Mouse (Mus musculus) adrenal gland, adult 8-10 months (tissue): Measurements from ENCODE around the gene Rnf215. TPM values are rescaled to one million over a fixed set of nuclear protein-coding genes. Genes with fewer than 3 reads are reported as not detected.
A peak's percentile ranks its signal among the peaks of the same experiment; 100 is the strongest.
"Not testable (repeated sequence)": the region's sequence is repeated elsewhere in the genome, so short reads cannot be mapped to it uniquely, and the experiment has no call there.

ENCODE experiments used
- DNase-seq: peaks from one replicate; pipeline ENCODE4 v3.0.0; 2022
- total RNA-seq, 4 experiments: library from RNA; stranded (reverse); gene quantifications; 2 replicates each; pipeline ENCODE4 v1.2.4; 2022

Rnf215 gene
- total RNA-seq, 4 experiments from 2014 or later = 28.2 to 38.2 (median 33.1) TPM

- no peak for DNase-seq
Observed at GRCm38 (mm10) chr11:4148536-4149156, 13.6 kb downstream of the Rnf215 start.

GRCm38 (mm10) chr11:4149886-4150285, 14.9 kb downstream of the Rnf215 start:
- DNase-seq = no peak

DNA sequence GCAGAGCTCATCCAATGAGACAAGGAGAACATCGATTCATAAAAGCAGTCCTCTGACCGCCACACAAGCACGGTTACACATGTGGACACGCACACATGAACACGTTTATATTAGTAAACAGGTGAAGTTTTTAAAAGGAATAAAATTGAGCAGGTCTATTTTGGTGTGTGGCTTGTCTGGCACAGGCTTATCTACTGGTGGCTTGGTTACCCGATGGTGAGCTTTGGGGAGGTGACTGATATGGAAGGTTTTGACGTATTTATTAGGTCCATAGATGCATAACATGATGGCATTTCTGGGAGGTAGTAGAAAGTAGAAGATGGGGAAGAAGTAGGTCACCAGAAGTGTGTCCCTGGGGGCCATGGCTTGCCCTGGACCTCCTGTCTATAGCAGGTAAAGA, 18.7 kb downstream of the Rnf215 start:
- no peak for DNase-seq

- no peak for DNase-seq
Observed at GRCm38 (mm10) chr11:4155641-4156040, 20.6 kb downstream of the Rnf215 start.

DNA sequence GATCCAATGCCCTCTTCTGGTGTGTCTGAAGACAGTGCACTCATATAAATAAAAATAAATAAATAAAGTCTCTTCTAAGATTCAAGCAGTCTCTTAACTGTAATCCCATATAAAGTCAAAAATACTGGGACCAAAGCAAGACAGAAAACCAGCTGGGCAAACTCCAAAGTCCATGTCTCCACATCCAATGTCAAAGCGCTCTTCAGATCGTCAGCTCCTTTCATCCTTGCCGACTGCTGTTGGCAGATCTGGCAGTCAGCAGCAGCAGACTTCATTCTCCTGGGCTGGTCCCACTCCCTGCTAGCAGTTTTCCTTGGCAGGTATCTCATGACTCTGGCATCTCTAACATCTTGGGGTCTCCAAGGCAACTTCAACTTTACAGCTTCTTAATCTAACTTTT, 23.7 kb downstream of the Rnf215 start:
- DNase-seq = no peak

DNA sequence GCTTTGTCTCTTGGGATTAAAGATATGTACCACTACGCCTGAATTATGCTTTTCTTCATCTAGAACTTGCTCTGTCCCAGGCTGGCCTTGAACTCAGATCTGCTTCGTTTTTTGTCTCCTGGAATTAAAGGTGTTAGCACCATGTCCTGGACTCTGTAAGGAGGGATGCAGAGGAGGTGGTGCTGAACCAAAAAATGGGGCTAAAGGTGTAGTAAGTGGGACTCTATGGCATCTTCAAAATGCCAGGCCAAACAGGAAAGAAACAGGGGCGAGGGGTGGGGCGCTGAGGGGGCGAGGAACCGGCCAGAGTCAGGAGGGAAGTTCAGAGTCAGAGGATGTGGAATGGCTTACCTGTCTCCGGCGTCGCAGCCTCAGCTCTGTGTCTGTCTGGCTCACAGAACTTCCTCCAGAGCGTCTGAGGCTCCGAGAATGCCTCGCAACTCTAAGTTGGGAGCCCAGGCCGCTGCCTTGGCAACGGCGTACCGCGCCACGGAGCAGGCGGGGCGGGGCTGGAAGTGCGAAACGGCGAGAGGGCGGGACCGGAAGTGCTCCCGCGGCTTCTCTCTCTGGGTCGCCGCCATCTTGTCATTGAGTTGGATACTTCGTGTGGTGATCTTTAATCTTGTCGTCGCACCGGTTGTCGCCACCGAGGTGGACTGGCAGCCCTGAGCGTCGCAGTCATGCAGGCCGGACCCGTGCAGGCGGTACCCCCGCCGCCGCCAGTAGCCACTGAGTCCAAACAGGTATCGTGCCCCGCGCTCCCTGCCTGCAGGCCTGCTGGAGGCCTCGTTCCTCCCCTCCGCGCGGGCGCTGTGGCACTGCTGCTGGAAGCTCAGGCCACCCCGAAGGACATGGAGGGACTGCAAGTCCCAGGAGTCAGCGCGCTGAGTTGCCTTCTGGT, 25.1 kb downstream of the Rnf215 start, which contains the start of the genes Ccdc157 and Sf3a1:
TSS of gene Ccdc157 (minus strand) at position 486 of the 901 bp plus-strand sequence.
TSS of gene Sf3a1 (plus strand) at position 543 of the 901 bp plus-strand sequence.
- DNase-seq = peak; percentile 91

DNA sequence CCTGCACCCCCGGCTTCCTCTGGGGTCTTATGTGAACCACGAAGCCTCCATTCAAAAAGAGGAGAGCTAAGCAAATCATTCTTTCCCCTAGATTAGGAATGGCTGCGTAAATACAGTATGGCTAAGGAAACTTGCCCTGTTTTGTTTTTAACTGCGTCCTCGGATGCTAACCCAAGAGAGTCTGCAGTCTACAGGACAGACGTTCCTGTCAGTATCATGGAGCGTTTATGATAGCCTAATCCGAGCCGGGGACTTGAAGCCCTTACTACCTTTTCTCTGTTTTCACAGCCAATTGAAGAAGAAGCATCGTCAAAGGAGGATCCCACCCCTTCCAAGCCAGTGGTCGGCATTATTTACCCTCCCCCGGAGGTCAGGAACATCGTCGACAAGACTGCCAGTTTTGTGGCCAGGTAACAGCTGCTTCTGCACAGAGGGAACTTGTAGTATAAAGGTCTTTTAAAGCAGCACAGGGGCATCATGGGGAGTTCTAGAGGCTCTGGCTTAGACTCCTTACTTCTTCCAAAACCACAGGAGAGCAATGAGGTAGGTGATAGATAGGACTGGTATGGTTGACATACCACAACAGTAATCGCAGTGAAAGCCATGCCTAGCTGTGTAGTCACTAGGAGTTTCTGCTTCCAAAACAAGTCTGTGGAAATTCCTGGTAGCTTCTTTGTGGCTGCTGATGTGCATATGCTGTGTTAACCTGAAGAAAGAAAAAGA, 25.9 kb downstream of the Rnf215 start:
- no peak for DNase-seq

DNA sequence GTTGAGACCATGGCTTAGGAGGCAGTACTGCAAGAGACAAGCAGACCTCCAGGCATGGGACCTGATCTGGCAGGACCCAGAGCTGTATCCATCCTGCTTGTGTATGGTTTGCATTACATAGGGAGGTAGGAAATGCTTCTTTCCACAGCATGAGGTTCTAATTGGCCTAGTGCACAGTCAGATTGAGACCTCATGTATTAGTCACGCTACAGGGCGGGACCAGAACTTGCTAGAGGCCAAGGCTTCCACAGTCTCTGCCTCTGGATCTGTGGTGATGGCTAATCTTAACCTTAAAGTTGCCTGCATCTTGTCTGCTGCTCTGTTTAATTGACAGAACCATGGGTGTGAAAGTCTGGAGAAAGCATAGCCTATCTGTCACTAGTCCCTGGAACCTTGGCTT, 29.7 kb downstream of the Rnf215 start:
- DNase-seq = no peak

GRCm38 (mm10) chr11:4166467-4167090, 31.6 kb downstream of the Rnf215 start:
- peak; percentile 37 for DNase-seq

DNA sequence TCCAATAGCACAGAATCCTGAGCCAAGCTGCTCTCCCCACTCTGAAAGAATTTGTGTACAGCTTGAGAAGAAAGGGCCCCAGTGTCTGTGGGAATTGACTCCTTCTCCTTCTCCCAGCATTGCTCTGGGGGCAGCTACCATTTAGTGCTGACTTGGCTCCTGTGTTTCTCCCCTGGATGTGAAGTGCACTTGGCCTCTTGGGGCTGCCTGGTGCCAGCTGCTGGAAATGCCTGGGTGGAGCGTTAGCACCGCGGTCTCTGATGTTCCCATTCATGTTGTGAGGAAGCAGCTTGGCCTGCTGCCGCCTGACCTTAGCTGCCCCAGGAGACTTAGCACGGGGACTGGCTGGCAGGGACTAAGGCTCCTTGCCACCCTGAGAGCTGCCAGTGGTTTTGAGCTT, 39.6 kb downstream of the Rnf215 start:
- peak; percentile 50 for DNase-seq

DNA sequence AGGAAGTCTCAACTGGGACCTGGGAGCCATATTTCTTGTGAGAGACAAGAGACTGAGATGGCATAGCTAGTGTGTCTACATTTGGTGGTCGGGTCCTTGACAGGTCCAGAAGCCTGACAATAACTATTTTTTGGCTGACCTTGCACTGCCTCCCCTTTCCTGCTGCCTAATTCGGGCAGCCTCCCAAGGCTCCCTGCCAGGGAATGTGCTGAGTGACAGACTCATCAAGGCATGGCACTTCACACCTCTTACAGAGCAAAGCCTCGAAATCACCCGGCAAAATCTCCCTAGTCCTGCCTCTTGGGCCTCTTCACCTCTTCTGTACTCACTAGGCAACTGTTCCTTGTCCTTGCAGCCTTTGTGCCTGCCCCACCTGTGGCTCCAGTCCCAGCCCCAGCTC, 42.7 kb downstream of the Rnf215 start:
- no peak for DNase-seq

- DNase-seq = no peak
Observed at GRCm38 (mm10) chr11:4182061-4182460, 47.1 kb downstream of the Rnf215 start.

DNA sequence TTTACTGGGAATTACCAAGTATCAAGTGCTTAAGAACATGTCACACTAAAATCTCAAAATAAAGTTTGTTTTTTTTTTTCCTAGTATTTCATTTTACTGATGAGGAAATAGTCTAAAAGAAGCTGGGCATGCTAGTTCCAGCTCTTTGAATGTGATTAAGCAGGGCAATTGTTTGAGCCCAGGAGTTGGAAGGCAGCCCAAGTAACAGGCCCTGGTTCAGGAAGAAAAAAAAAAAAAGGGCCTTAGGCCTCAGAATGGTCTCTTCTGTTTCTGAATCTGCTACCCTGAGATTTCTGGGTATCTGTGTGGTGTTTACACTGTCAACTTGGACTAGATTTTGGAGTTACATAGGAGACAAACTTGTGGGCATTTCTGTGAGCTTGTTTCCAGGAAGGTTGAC, 48.5 kb downstream of the Rnf215 start:
- no peak for DNase-seq

GRCm38 (mm10) chr11:4184251-4184952, 49.4 kb downstream of the Rnf215 start:
- no peak for DNase-seq

DNA sequence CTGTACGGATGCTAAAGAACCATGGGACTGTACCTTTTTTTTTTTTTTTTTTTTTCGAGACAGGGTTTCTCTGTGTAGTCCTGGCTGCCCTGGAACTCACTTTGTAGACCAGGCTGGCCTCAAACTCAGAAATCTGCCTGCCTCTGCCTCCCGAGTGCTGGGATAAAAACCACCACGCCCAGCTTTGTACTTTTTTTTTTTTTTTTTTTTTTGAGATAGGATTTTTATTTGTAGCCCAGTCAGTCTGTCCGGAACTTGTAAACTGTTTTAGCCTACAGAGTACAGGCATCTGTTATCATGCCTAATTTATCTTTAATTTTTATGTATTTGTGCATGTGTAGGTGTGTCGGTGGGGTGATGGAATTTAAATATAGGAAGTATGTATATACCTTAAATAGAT, 50.5 kb downstream of the Rnf215 start:
- DNase-seq = not testable (repeated sequence)

DNA sequence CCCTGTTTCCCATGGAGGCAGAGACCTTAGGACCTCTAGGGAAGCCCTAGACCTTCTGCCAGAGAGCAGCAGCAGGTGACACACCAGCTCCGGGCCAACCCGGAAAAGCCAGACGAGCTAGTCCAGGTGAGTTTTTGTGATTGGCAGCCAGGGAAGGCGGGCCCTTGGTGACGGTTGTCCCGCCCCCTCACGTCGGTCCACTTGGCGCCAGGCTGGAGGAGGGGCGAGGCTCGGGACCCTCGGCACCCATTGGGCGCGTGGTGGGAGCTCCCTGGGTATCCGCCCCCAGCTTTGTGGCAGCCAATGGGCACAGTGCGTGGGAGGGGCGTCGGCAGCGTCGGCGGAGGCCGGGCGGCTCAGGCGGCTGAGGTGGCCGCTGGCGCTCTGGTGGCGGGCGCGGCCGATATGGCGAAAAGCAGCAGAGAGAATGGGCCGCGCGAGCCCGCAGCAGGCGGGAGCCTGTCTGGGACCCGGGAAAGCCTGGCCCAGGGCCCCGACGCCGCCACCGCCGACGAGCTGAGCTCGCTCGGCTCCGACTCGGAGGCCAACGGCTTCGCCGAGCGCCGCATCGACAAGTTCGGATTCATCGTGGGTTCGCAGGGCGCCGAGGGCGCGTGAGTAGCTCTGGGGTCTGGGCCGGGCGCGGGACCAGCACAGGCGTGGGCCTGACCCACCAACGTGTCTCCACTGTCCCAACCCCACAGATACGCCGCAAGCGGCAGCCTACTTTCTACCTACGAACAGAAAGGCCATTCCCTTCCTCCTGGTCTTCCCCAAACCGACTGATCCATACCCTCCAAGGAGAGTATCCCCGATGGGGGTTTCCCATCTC, 51.7 kb downstream of the Rnf215 start, which contains the start of gene Tbc1d10a:
TSS of gene Tbc1d10a (plus strand) at position 304 of the 832 bp plus-strand sequence.
- DNase-seq = peak; percentile 98

- no peak for DNase-seq
Observed at GRCm38 (mm10) chr11:4187318-4187700, 52.3 kb downstream of the Rnf215 start.

DNA sequence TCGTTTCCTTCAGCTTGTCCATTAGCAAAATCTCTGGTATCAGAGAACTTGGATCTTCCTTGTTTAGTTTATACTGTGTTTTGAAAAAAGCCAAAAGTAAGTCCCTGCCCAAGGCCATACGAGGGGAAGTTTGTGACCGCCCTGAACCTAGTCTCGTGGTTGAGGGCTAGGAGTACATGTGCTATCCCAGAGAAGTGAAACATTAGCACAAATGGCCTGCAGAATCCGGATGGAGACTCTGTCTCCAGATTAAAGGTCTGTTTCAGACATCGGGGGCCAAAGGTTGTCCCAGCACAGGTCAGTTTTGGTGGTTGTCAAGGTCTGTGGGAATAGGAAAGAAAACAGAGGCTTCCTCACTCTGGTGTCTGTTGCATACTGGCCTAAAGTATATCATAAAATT, 54.2 kb downstream of the Rnf215 start:
- no peak for DNase-seq

GRCm38 (mm10) chr11:4190677-4191076, 55.7 kb downstream of the Rnf215 start:
- no peak for DNase-seq
